Mouse (Mus musculus) CD4-positive, CD25-positive, alpha-beta regulatory T cell (primary cell): ENCODE data around the gene Glrx. TPM values are rescaled to one million over a fixed set of nuclear protein-coding genes. Genes with fewer than 3 reads are reported as not detected.

ENCODE experiments used
- polyA plus RNA-seq: library from polyadenylated mRNA; unstranded; fragments of 100-300 nt; shearing (Covaris generic); gene quantifications from one replicate; pipeline ENCODE4 v1.2.1, GENCODE M21; 2017

The Glrx gene
- polyA plus RNA-seq: 129 TPM

GRCm38 (mm10) chr13:75839719-75840481 is at the start of gene Glrx:
Gene Glrx, plus strand, starts transcription at chr13:75839868.

Other genes starting within 250 kb of the Glrx start
- gene Ell2, start 133.1 kb upstream of the Glrx start, polyA plus RNA-seq: 7.3 TPM
- 0.05 TPM for gene Rhobtb3, start 104.1 kb downstream of the Glrx start, polyA plus RNA-seq
- not detected for gene Spata9, start 127.3 kb downstream of the Glrx start, polyA plus RNA-seq
- 32.9 TPM for gene Rfesd, start 178.9 kb downstream of the Glrx start, polyA plus RNA-seq
- gene Gpr150, start 217.1 kb downstream of the Glrx start, polyA plus RNA-seq: not detected